ENCODE assay signal across 10 mouse cellular contexts in genomic region chr7:138941571-138941970, GRCm38 (mm10). TPM values are rescaled to one million over a fixed set of nuclear protein-coding genes. Genes with fewer than 3 reads are reported as not detected.
A peak's percentile ranks its signal among the peaks of the same experiment; 100 is the strongest.
DNase-seq lines count a peak whose midpoint lies in the region; ATAC-seq lines count a peak whose summit lies in the region.
"Had no signal": no experiment of that assay in that cellular context is flagged by ENCODE, and none has a peak within 500 bp of the region (broad histone marks: within the 10 kb centered on the region; RNA-seq: fewer than 3 reads in every experiment).

No protein-coding gene starts in this region.

- H3K27ac ChIP-seq in heart, embryonic 10.5 days, result no peak overlapping the region
- no peak overlapping the region for H3K27ac ChIP-seq in limb, embryonic 12.5 days
- H3K27ac ChIP-seq: liver, embryonic 15.5 days had no signal

- WGBS in heart, embryonic 10.5 days, result 33% methylated on average over 5 of the region's 5 CpGs
- 30% methylated on average over 5 of the region's 5 CpGs for WGBS in limb, embryonic 12.5 days

- intact Hi-C loops in heart, postnatal 36 days (cut with DNase I), result no loop called here

- H3K4me2 ChIP-seq in limb, embryonic 12.5 days, result peak overlapping the region; percentile 83

- H3K4me1 ChIP-seq in heart, embryonic 10.5 days, result peaks cover 14% of the 10 kb centered on the region
- H3K4me1 ChIP-seq in limb, embryonic 12.5 days (replicated peaks), result peaks cover 14% of the 10 kb centered on the region

- peak overlapping the region; percentile 61 for H3K4me3 ChIP-seq in heart, embryonic 10.5 days
- H3K4me3 ChIP-seq in limb, embryonic 12.5 days (replicated peaks), result peak overlapping the region; percentile 46; the same call in 1 of the 2 replicates

- H3K9ac ChIP-seq in limb, embryonic 12.5 days (replicated peaks), result no peak overlapping the region
- H3K9ac ChIP-seq: liver, embryonic 15.5 days had no signal

- no peak for ATAC-seq in limb, embryonic 12.5 days (ENCODE audit: insufficient number of reproducible peaks, insufficient read depth, low FRiP score, low TSS enrichment, low read depth)

- no peak for DNase-seq in heart, embryonic 10.5 days (ENCODE audit: low spot score)
- no peak for DNase-seq in heart, postnatal 36 days
- DNase-seq in 3T3-L1 (ENCODE audit: low read depth, low spot score), result peak; percentile 9
- peak; percentile 23 to 31 for DNase-seq in cerebellum, postnatal 36 days
- DNase-seq in thymus, postnatal 25 days, result no peak
- DNase-seq in spleen, adult 12 weeks (ENCODE audit: low spot score), result no peak
- no peak for DNase-seq in testis, postnatal 10 days (ENCODE audit: low spot score)
- DNase-seq: heart, postnatal 4 days had no signal

- H3K36me3 ChIP-seq in heart, embryonic 10.5 days, result no peaks in the 10 kb centered on the region
- H3K36me3 ChIP-seq in limb, embryonic 12.5 days, result no peaks in the 10 kb centered on the region
- H3K36me3 ChIP-seq: liver, embryonic 15.5 days had no signal

- peaks cover 76% of the 10 kb centered on the region for H3K27me3 ChIP-seq in heart, embryonic 10.5 days (ENCODE audit: insufficient read depth, poor library complexity, severe bottlenecking)
- peaks cover 88% of the 10 kb centered on the region for H3K27me3 ChIP-seq in limb, embryonic 12.5 days

- H3K9me3 ChIP-seq in heart, embryonic 10.5 days, result no peaks in the 10 kb centered on the region
- no peaks in the 10 kb centered on the region for H3K9me3 ChIP-seq in limb, embryonic 12.5 days
- H3K9me3 ChIP-seq: liver, embryonic 15.5 days had no signal

RNA-seq across cellular contexts. Expression of gene Jakmip3, which starts 1.0 kb away (rescaled TPM):
- 0.07 and 0.09 TPM in 2 replicates for polyA plus RNA-seq in heart, embryonic 10.5 days (2016; fragmentation: Nextera tagmentation; extraction: Ambion mirVana)
- under 1 TPM; 0.14 to 0.53 TPM for total RNA-seq in heart, postnatal 36 days (2021)
- polyA plus RNA-seq in limb, embryonic 12.5 days (2016; fragmentation: Nextera tagmentation; extraction: Ambion mirVana), result 0.66 and 0.68 TPM in 2 replicates
- polyA plus RNA-seq: liver, embryonic 15.5 days had no signal

RNA-seq across cellular contexts. Expression of gene Bnip3, which starts 32.3 kb away (rescaled TPM):
- polyA plus RNA-seq in heart, embryonic 10.5 days (2016; fragmentation: Nextera tagmentation; extraction: Ambion mirVana), result 273 and 300 TPM in 2 replicates
- 100 to 1,000 TPM; 306 to 356 TPM for total RNA-seq in heart, postnatal 36 days (2021)
- 117 and 124 TPM in 2 replicates for polyA plus RNA-seq in limb, embryonic 12.5 days (2016; fragmentation: Nextera tagmentation; extraction: Ambion mirVana)

Comparison
In these comparisons a context has a peak if more than half of its experiments do, and no peak if none do; other contexts are left out.
1. DNase-seq: peak in 3T3-L1 (single experiment) and cerebellum, postnatal 36 days (2 of 2); none in heart, embryonic 10.5 days (single experiment), heart, postnatal 36 days (0 of 2), thymus, postnatal 25 days (single experiment), spleen, adult 12 weeks (single experiment) and testis, postnatal 10 days (single experiment).